Mouse (Mus musculus) liver, postnatal 0 days (tissue): ENCODE results near the gene Gm20509. TPM values are rescaled to one million over a fixed set of nuclear protein-coding genes. Genes with fewer than 3 reads are reported as not detected.

Experiments used
- ATAC-seq: fragments of 200-750 bp; cut with Nextera tagmentation; 2 replicates; pipeline ENCODE4 v1.8.0; 2017; ENCODE audit warnings: mild to moderate bottlenecking, moderate library complexity
- DNase-seq: peaks from one replicate; pipeline ENCODE4 v3.0.0-alpha.2; 2016
- H3K27ac ChIP-seq: fragments of 300-500 bp; sonication (generic); 2 replicates; pipeline ENCODE4 v1.5.1; 2014; ENCODE audit warnings: antibody characterized with exemption, moderate library complexity, mild to moderate bottlenecking, low read depth
- H3K27me3 ChIP-seq: fragments of 300-500 bp; sonication (generic); 2 replicates; pipeline ENCODE4 v1.6.1; 2014; ENCODE audit warnings: low read length, control low read depth, mixed read lengths; ENCODE audit not compliant: insufficient read depth
- H3K36me3 ChIP-seq: fragments of 300-500 bp; sonication (generic); replicated peaks from 2 replicates; pipeline ENCODE4 v1.6.1; 2014; ENCODE audit warnings: mild to moderate bottlenecking, control low read depth, low read length, moderate library complexity, mixed read lengths; ENCODE audit not compliant: insufficient read depth
- H3K4me1 ChIP-seq: fragments of 300-500 bp; sonication (generic); 2 replicates; pipeline ENCODE4 v1.6.1; 2014; ENCODE audit warnings: antibody characterized with exemption, mild to moderate bottlenecking, control low read depth; ENCODE audit not compliant: insufficient read depth
- H3K4me2 ChIP-seq: fragments of 300-500 bp; sonication (generic); 2 replicates; pipeline ENCODE4 v1.6.1; 2014; ENCODE audit warnings: low read depth, mild to moderate bottlenecking, low read length, moderate library complexity, mixed read lengths
- H3K4me3 ChIP-seq: fragments of 300-500 bp; sonication (generic); 2 replicates; pipeline ENCODE4 v1.5.1; 2014; ENCODE audit warnings: low read depth, low read length
- H3K9ac ChIP-seq: fragments of 300-500 bp; sonication (generic); replicated peaks from 2 replicates; pipeline ENCODE4 v1.6.1; 2014; ENCODE audit warnings: mild to moderate bottlenecking, moderate library complexity
- H3K9me3 ChIP-seq: fragments of 300-500 bp; sonication (generic); 2 replicates; pipeline ENCODE4 v1.6.1; 2016; ENCODE audit warnings: mild to moderate bottlenecking, control low read depth, low read length, mixed read lengths
- CTCF ChIP-seq: sonication (generic); IDR thresholded peaks from 2 replicates; pipeline ENCODE4 v1.5.1; 2016; ENCODE audit warnings: antibody characterized with exemption, low read depth
- EP300 ChIP-seq: IDR thresholded peaks from 2 replicates; pipeline ENCODE4 v1.6.1; 2016; ENCODE audit warnings: antibody characterized with exemption, low read depth, mild to moderate bottlenecking
- WGBS: fragments of 180-500 bp; shearing (Covaris S2); extraction: QIAGEN DNeasy Blood & Tissue Kit; methylation state at CpG from one replicate; pipeline ENCODE4 v1.1.7; 2014; ENCODE audit not compliant: insufficient replicate concordance; 5-methylcytosine and 5-hydroxymethylcytosine counted together
- polyA plus RNA-seq: library from polyadenylated mRNA; unstranded; fragments of >200 nt; fragmentation: Nextera tagmentation; extraction: Ambion mirVana; gene quantifications from 2 replicates; pipeline ENCODE4 v1.2.1, GENCODE M21; 2015

The Gm20509 gene
- polyA plus RNA-seq, 1 experiment from 2014 or later = not detected

DNA sequence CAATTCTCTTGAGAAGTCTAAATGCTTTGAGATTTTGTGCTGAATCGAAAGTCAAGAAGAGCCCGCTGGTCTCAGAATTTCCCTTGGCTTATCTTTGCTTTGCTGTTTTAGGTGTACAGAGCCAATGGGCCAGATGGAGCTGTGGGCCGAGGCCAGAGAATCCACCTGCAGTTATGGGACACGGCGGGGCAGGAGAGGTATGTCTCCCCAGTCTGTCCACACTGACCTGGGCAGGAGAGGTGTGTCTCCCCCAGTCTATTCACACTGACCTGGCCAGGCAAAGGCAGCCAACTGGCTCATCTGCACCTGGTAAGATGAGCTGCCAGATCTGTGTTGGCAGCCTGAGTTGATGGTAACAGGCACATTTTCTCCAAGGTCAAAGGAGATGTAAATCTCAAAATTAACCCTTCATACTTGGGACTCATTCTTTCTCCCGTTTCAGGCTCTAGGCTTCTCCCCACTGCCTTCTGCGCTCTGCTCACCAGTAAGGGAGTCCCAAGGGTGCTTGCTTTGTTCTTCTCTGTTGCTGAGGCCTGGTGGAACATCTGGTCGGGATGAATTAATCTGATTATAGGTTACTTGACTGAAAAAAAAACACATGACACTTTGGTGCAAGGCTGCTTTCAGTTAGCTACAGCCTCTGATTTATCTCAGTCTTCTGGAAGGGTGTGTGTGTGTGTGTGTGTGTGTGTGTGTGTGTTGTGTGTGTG, 19.8 kb upstream of the Gm20509 start:
- WGBS = 76% methylated on average over 8 of the region's 8 CpGs
- Histone ChIP-seq H3K36me3 (no peaks in the 10 kb centered on the region), H3K9ac (no peak overlapping the region), H3K9me3 (no peaks in the 10 kb centered on the region), H3K4me2 (no peak overlapping the region), H3K27ac (no peak overlapping the region), H3K27me3 (no peaks in the 10 kb centered on the region), H3K4me3 (no peak overlapping the region), H3K4me1 (peaks cover 6% of the 10 kb centered on the region)
- ATAC-seq (no peak), DNase-seq (no peak)
- no peak for TF ChIP-seq CTCF
- no peak for TF ChIP-seq EP300

- no peaks in the 10 kb centered on the region for H3K36me3 ChIP-seq
- no peak overlapping the region for H3K4me2 ChIP-seq
- ATAC-seq = no peak
- no peak overlapping the region for H3K27ac ChIP-seq
- TF ChIP-seq CTCF (no peak), EP300 (no peak)
- no peak for DNase-seq
- no peaks in the 10 kb centered on the region for H3K9me3 ChIP-seq
- no peak overlapping the region for H3K4me3 ChIP-seq
- 54% methylated on average over 6 of the region's 6 CpGs for WGBS
- H3K9ac ChIP-seq = no peak overlapping the region
- H3K27me3 ChIP-seq = no peaks in the 10 kb centered on the region
- peaks cover 8% of the 10 kb centered on the region for H3K4me1 ChIP-seq
Observed at GRCm38 (mm10) chr9:73083956-73084355, 18.3 kb upstream of the Gm20509 start.

DNA sequence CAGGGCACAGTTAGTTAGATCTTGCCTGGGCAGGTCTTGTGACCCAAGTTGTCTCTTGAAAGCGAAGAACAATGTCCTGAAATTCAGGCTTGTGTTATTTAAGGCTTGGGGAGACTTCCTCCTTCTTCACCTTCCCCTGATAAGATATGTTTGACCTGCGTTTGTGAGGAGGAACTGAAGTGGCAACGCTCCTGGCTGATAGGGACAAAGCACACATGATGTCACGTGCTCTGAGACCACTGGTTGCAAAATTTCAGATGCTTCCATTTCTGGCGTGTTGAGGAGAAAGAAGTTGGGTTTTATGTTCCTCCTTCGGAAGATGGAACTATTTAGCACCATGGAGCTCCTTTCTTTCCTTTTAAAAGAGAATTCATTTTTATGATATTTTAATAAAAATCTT, 16.4 kb upstream of the Gm20509 start:
- ATAC-seq = no peak
- TF ChIP-seq EP300 = no peak
- TF ChIP-seq CTCF = no peak

GRCm38 (mm10) chr9:73087121-73087520, 15.1 kb upstream of the Gm20509 start:
- 63% methylated on average over 8 of the region's 8 CpGs for WGBS
- Histone ChIP-seq H3K36me3 (no peaks in the 10 kb centered on the region), H3K4me3 (no peak overlapping the region), H3K27me3 (no peaks in the 10 kb centered on the region), H3K9ac (no peak overlapping the region), H3K4me2 (no peak overlapping the region), H3K27ac (peak overlapping the region; percentile 55), H3K4me1 (peaks cover 8% of the 10 kb centered on the region), H3K9me3 (no peaks in the 10 kb centered on the region)
- DNase-seq (no peak), ATAC-seq (no peak)
- TF ChIP-seq CTCF (no peak), EP300 (no peak)

More for the DNA sequence above, 16.4 kb upstream of the Gm20509 start:
- 21% methylated on average over 6 of the region's 6 CpGs for WGBS
- peak overlapping the region; percentile 69 for H3K27ac ChIP-seq
- DNase-seq = no peak
- no peak overlapping the region for H3K9ac ChIP-seq
- H3K27me3 ChIP-seq = no peaks in the 10 kb centered on the region
- no peak overlapping the region for H3K4me2 ChIP-seq
- H3K9me3 ChIP-seq = no peaks in the 10 kb centered on the region
- H3K36me3 ChIP-seq = no peaks in the 10 kb centered on the region
- peaks cover 8% of the 10 kb centered on the region for H3K4me1 ChIP-seq
- no peak overlapping the region for H3K4me3 ChIP-seq

- ATAC-seq = no peak
- no peak overlapping the region for H3K9ac ChIP-seq
- H3K36me3 ChIP-seq = no peaks in the 10 kb centered on the region
- WGBS = 60% methylated on average over 5 of the region's 5 CpGs
- H3K4me3 ChIP-seq = no peak overlapping the region
- H3K27me3 ChIP-seq = no peaks in the 10 kb centered on the region
- H3K27ac ChIP-seq = peak overlapping the region; percentile 55
- no peak for TF ChIP-seq CTCF
- no peak for TF ChIP-seq EP300
- DNase-seq = no peak
- H3K9me3 ChIP-seq = no peaks in the 10 kb centered on the region
- H3K4me2 ChIP-seq = peak overlapping the region; percentile 40; the same call in 1 of the 2 replicates
- H3K4me1 ChIP-seq = peaks cover 8% of the 10 kb centered on the region
Observed at GRCm38 (mm10) chr9:73087581-73087980, 14.7 kb upstream of the Gm20509 start.

DNA sequence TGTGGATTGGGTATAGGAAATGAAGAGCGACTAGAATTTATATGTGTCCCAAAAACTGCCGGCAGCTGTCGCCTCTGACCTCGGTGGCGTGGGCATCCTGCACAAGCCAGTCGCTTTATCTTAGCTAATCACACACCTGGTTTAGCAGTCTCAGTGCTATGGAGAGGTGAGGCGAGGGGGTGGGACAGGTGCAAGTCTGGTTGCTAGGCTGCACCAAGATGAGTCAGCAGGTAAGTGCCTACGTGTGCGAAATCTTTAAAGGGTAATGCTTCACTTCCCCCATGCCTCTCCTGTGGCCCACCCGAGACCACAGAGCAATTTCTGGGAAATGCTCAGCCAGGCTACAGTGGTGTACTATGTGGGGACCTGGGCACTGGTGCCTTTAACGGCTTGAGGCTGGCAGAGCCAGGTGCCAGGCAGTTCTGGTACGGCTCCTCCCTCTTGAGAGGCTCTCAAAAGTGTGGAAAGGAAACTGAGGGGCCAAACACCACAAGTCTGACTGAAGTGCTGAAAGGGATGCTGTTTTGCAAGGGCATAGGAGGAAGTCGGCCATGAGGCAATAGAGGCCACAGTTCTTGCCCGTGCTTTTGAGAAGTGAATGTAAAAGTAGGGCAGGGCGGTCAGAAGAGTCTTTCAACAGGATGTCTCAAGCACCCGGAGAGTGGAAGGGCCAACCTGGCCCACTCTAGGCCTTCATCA, 12.9 kb upstream of the Gm20509 start:
- no peak overlapping the region for H3K4me2 ChIP-seq

More for the DNA sequence above, 12.9 kb upstream of the Gm20509 start:
- Histone ChIP-seq H3K27me3 (no peaks in the 10 kb centered on the region), H3K27ac (peak overlapping the region; percentile 73), H3K9me3 (no peaks in the 10 kb centered on the region), H3K36me3 (no peaks in the 10 kb centered on the region), H3K4me1 (peaks cover 8% of the 10 kb centered on the region), H3K9ac (0 out of 2 replicates have a peak overlapping the region, but pooled peaks have one; percentile 16), H3K4me3 (no peak overlapping the region)
- DNase-seq (peak; percentile 59), ATAC-seq (peak; percentile 75)
- WGBS = 48% methylated on average over 16 of the region's 16 CpGs
- no peak for TF ChIP-seq CTCF
- TF ChIP-seq EP300 = no peak
